Mouse (Mus musculus) cortical plate, adult 2 months (tissue): ENCODE results near the gene Rnf149. TPM values are rescaled to one million over a fixed set of nuclear protein-coding genes. Genes with fewer than 3 reads are reported as not detected.

Source experiments
- H3K27ac ChIP-seq: fragments of 200-500 bp; 2 replicates; pipeline ENCODE4 v1.5.1; 2012; ENCODE audit warnings: low read length, control low read depth, inconsistent platforms; ENCODE audit not compliant: insufficient read depth
- H3K4me1 ChIP-seq: fragments of 200-500 bp; 2 replicates; pipeline ENCODE4 v1.6.1; 2011; ENCODE audit warnings: low read length; ENCODE audit not compliant: control insufficient read depth, insufficient read depth
- H3K4me3 ChIP-seq: fragments of 200-500 bp; 2 replicates; pipeline ENCODE4 v1.5.1; 2011; ENCODE audit warnings: mild to moderate bottlenecking, low read length, control low read depth; ENCODE audit not compliant: insufficient read depth
- CTCF ChIP-seq: fragments of 200-500 bp; IDR thresholded peaks from 2 replicates; pipeline ENCODE4 v1.5.1; 2011; ENCODE audit warnings: mild to moderate bottlenecking, control low read depth, low read length; ENCODE audit not compliant: insufficient read depth; ENCODE audit errors: extremely low read depth
- POLR2A ChIP-seq: fragments of 200-500 bp; IDR thresholded peaks from 2 replicates; pipeline ENCODE4 v1.6.1; 2011; ENCODE audit warnings: mild to moderate bottlenecking, low read length, control low read depth; ENCODE audit not compliant: insufficient read depth; ENCODE audit errors: extremely low read depth
- polyA plus RNA-seq: library from polyadenylated mRNA; depleted of rRNA; stranded (reverse); fragments of >200 nt; gene quantifications from 2 replicates; pipeline ENCODE4 v1.2.3, GENCODE M21; 2012

Gene Rnf149
- polyA plus RNA-seq, 1 experiment: 23.0 TPM

DNA sequence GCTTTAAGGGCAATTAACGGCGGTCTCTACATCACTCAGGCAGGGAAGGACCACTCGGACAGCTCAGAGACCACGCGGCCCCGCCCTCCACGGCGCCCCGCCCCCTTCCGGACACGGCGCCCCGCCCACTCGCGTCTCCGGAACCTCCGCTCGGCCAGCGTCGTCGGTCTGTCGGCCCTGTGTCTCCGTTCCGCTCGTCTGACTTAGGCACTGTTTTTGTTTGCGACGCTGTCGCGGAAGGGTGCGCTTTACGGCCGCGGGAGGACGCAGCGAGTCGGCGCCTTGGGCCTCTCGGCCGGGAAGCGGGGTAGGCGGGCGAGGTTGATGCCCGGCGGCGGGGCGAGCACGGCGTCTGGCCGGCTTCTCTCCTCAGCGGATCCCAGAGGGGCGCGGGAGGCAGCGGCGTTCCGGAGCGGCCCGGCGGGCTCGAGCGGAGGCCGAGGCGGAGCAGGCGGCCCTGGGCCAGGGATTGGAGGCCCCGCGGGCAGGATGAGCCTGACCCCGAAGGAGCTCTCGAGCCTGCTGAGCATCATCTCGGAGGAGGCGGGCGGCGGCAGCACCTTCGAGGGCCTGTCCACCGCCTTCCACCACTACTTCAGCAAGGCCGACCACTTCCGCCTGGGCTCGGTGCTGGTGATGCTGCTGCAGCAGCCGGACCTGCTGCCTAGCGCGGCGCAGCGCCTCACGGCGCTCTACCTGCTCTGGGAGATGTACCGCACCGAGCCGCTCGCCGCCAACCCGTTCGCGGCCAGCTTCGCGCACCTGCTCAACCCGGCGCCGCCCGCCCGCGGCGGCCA lies 41.5 kb downstream of the Rnf149 start:
- TF ChIP-seq CTCF (no peak), POLR2A (peak; percentile 68; the same call in 1 of the 2 replicates)
- Histone ChIP-seq H3K4me3 (peak overlapping the region; percentile 50), H3K27ac (peak overlapping the region; percentile 71), H3K4me1 (peaks cover 6% of the 10 kb centered on the region; the same call in 1 of the 2 replicates)

DNA sequence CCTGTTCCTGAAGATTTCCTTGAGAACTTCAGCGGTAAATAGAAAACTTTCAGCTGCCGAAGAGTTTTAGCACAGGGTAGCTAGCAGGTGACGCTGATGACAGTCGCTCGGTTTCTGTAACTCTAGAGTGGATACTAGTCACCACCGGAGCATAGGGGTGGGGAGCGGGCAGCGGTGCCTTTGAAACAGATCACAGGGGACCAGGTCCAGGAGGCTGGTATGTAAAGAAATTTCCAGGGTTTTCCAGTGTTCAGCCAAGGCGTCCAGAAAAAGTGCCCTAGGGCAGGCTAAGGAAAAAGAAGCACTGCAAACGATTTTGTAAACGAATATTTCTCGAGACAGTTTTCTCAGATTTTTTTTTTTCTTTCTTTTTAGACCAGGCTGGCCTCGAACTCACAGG lies 42.4 kb downstream of the Rnf149 start, which contains the start of gene Cnot11:
TSS of gene Cnot11 (plus strand) at position 162 of the 400 bp plus-strand sequence.
- peak within 1 kb of the TSS; percentile 71 for H3K27ac ChIP-seq
- H3K4me3 ChIP-seq: peak within 1 kb of the TSS; percentile 50
- peaks cover 6% of the 10 kb centered on the region; the same call in 1 of the 2 replicates for H3K4me1 ChIP-seq
- TF ChIP-seq CTCF (no peak), POLR2A (no peak)

- no peak for TF ChIP-seq POLR2A
- TF ChIP-seq CTCF: no peak
- Histone ChIP-seq H3K27ac (no peak overlapping the region), H3K4me1 (peaks cover 6% of the 10 kb centered on the region; the same call in 1 of the 2 replicates), H3K4me3 (no peak overlapping the region)
Measured at GRCm38 (mm10) chr1:39533917-39534316, 43.3 kb downstream of the Rnf149 start.

GRCm38 (mm10) chr1:39531036-39531435 lies 46.2 kb downstream of the Rnf149 start:
- TF ChIP-seq CTCF: no peak
- TF ChIP-seq POLR2A: no peak
- Histone ChIP-seq H3K4me1 (no peaks in the 10 kb centered on the region), H3K4me3 (no peak overlapping the region), H3K27ac (no peak overlapping the region)

DNA sequence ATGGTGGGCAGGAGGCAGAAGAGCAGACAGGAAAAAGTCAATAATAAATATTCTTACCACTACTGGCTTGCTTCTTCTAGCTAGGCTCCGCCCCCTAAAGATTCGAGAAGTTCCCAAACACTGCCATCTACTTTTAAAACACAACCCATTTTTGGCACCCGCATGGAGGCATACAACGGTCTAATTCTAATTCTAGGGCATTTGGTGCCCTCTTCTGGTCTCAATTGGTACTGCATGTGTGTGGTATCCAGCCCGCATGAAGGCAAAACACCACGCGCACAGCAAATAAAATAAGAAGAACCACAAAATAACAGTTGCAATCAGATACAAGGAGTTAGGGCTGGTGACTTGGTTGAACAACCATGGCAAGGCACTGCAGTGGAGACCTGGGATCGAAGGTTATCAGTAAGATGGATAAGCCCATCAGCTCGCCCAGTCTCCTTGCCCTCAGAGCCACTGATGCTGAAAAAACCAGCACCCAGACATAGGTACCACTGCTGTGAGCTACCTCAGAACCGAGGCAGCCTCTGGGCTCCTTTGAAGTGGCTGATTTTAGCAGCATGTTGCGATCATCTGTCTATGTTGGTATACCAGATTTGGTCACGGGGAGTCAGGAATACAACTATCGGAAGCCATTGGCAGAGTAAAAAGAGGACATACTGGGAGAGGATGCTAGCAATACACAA lies 46.8 kb downstream of the Rnf149 start:
- TF ChIP-seq CTCF: peak; percentile 87
- no peak for TF ChIP-seq POLR2A
- Histone ChIP-seq H3K27ac (no peak overlapping the region), H3K4me3 (no peak overlapping the region), H3K4me1 (no peaks in the 10 kb centered on the region)

DNA sequence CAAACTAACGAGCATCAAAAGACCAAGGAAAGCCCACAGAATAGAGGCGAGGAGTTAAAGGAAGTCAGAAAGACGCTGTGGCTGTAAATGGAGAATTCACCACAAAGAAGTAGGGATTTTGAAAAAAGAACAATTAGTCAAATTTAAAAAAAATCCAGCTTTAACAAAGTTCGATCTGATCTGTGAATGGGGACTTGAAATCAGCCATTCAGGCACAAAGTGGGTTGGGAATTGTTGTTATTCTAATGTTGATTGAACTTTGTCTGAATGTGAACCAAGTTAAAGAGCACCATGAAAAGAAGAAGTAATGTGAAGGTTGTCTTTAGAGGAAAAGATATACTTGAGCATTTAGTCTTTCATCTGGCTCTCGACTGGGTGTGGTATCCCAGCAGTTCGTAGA lies 48.9 kb downstream of the Rnf149 start:
- H3K4me1 ChIP-seq: no peaks in the 10 kb centered on the region
- H3K27ac ChIP-seq: no peak overlapping the region
- TF ChIP-seq CTCF: no peak
- no peak for TF ChIP-seq POLR2A
- H3K4me3 ChIP-seq: no peak overlapping the region

GRCm38 (mm10) chr1:39527432-39527831 lies 49.8 kb downstream of the Rnf149 start:
- Histone ChIP-seq H3K4me1 (no peaks in the 10 kb centered on the region), H3K4me3 (no peak overlapping the region), H3K27ac (no peak overlapping the region)
- no peak for TF ChIP-seq POLR2A
- TF ChIP-seq CTCF: peak; percentile 78

DNA sequence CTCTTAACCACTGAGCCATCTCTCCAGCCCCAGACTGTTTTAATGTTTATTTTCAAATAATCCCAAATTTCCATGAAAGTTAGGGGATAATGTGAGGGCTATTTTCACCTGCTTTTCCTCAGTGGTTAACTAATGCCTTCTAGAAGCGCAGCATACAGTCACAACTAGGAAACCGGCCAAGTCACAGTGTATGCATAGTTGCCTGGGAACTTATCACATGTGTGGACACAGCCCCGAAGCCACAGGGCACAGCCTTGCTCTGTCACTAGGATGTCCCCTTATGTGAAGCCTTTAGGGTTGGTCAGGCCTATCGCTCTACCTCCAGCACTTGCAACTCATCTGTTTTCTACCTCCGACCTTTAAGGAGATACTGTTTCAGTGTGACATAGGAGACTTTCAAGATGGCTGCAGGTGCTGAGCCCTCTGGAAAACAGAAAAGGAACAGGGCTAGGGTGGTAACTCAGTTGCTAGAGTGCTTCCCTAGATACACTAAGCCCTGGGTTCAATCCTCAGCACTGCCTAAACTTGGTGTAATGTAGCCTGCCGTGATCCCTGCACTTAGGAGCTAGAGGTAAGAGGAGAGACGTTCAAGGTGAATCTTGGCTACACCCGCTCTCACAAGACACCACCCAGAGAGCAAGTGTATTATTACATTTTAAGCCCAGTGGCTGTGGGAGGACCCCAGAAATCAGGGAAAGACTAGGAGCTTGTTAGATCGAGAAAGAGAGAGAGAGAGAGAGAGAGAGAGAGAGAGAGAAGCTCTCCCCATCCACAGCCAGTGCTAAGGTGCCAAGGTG lies 50.6 kb downstream of the Rnf149 start:
- H3K4me3 ChIP-seq: no peak overlapping the region
- H3K27ac ChIP-seq: no peak overlapping the region
- TF ChIP-seq POLR2A (no peak), CTCF (no peak)
- no peaks in the 10 kb centered on the region for H3K4me1 ChIP-seq

- Histone ChIP-seq H3K27ac (no peak overlapping the region), H3K4me3 (no peak overlapping the region), H3K4me1 (no peaks in the 10 kb centered on the region)
- no peak for TF ChIP-seq POLR2A
- no peak for TF ChIP-seq CTCF
Measured at GRCm38 (mm10) chr1:39525763-39526162, 51.4 kb downstream of the Rnf149 start.
